ENCODE assay signal across 9 mouse cellular contexts in genomic region chr15:88468107-88468506, GRCm38 (mm10).
A peak's percentile ranks its signal among the peaks of the same experiment; 100 is the strongest.
DNase-seq lines count a peak whose midpoint lies in the region; ATAC-seq lines count a peak whose summit lies in the region.
"Had no signal": no experiment of that assay in that cellular context is flagged by ENCODE, and none has a peak within 500 bp of the region (broad histone marks: within the 10 kb centered on the region; RNA-seq: fewer than 3 reads in every experiment).

No protein-coding gene starts in this region.

- H3K4me2 ChIP-seq in forebrain, embryonic 13.5 days: no peak overlapping the region
- H3K4me2 ChIP-seq in kidney, embryonic 15.5 days: no peak overlapping the region
- no peak overlapping the region for H3K4me2 ChIP-seq in midbrain, embryonic 12.5 days (replicated peaks)
- no peak overlapping the region for H3K4me2 ChIP-seq in liver, embryonic 11.5 days

- peak overlapping the region; percentile 57 for H3K27ac ChIP-seq in forebrain, embryonic 13.5 days
- no peak overlapping the region for H3K27ac ChIP-seq in kidney, embryonic 15.5 days
- H3K27ac ChIP-seq in midbrain, embryonic 12.5 days (replicated peaks): no peak overlapping the region
- no peak overlapping the region for H3K27ac ChIP-seq in liver, embryonic 11.5 days (ENCODE audit: low read depth, low read length)
- no peak overlapping the region for H3K27ac ChIP-seq in heart, embryonic 10.5 days
- H3K27ac ChIP-seq: macrophage had no signal

- H3K9ac ChIP-seq in forebrain, embryonic 13.5 days: no peak overlapping the region
- no peak overlapping the region for H3K9ac ChIP-seq in kidney, embryonic 15.5 days
- no peak overlapping the region for H3K9ac ChIP-seq in midbrain, embryonic 12.5 days (replicated peaks)
- no peak overlapping the region for H3K9ac ChIP-seq in liver, embryonic 11.5 days (ENCODE audit: low read depth, low read length)

- peaks cover 43% of the 10 kb centered on the region for H3K27me3 ChIP-seq in forebrain, embryonic 13.5 days
- peaks cover 5% of the 10 kb centered on the region; the same call in 1 of the 2 replicates for H3K27me3 ChIP-seq in kidney, embryonic 15.5 days
- peaks cover 17% of the 10 kb centered on the region for H3K27me3 ChIP-seq in midbrain, embryonic 12.5 days
- no peaks in the 10 kb centered on the region for H3K27me3 ChIP-seq in liver, embryonic 11.5 days (replicated peaks; ENCODE audit: control insufficient read depth, insufficient read depth, low read length)
- H3K27me3 ChIP-seq in heart, embryonic 10.5 days (ENCODE audit: insufficient read depth, poor library complexity, severe bottlenecking): no peaks in the 10 kb centered on the region; the same call in 1 of the 2 replicates

- no peaks in the 10 kb centered on the region for H3K36me3 ChIP-seq in forebrain, embryonic 13.5 days (ENCODE audit: poor library complexity, severe bottlenecking)
- H3K36me3 ChIP-seq in kidney, embryonic 15.5 days: no peaks in the 10 kb centered on the region
- H3K36me3 ChIP-seq in midbrain, embryonic 12.5 days: no peaks in the 10 kb centered on the region
- H3K36me3 ChIP-seq in liver, embryonic 11.5 days (ENCODE audit: control insufficient read depth, insufficient read depth, low read length): no peaks in the 10 kb centered on the region
- H3K36me3 ChIP-seq in heart, embryonic 10.5 days: no peaks in the 10 kb centered on the region

- no peaks in the 10 kb centered on the region for H3K9me3 ChIP-seq in forebrain, embryonic 13.5 days (replicated peaks)
- H3K9me3 ChIP-seq in kidney, embryonic 15.5 days (replicated peaks): no peaks in the 10 kb centered on the region
- H3K9me3 ChIP-seq in midbrain, embryonic 12.5 days: no peaks in the 10 kb centered on the region
- H3K9me3 ChIP-seq in liver, embryonic 11.5 days (ENCODE audit: control insufficient read depth, low read length): no peaks in the 10 kb centered on the region
- no peaks in the 10 kb centered on the region for H3K9me3 ChIP-seq in heart, embryonic 10.5 days

- 4% methylated on average over 12 of the region's 12 CpGs for WGBS in forebrain, embryonic 13.5 days
- 34% methylated on average over 12 of the region's 12 CpGs for WGBS in kidney, embryonic 15.5 days
- WGBS in midbrain, embryonic 12.5 days: 11% methylated on average over 12 of the region's 12 CpGs
- 76% methylated on average over 12 of the region's 12 CpGs for WGBS in liver, embryonic 11.5 days
- WGBS in heart, embryonic 10.5 days: 66% methylated on average over 12 of the region's 12 CpGs

- ATAC-seq in forebrain, embryonic 13.5 days: peak; percentile 94
- peak; percentile 85 for ATAC-seq in kidney, embryonic 15.5 days (replicated peaks; ENCODE audit: low FRiP score)
- ATAC-seq in midbrain, embryonic 12.5 days (ENCODE audit: low FRiP score, low read depth): peak; percentile 74; the same call in 1 of the 2 replicates
- no peak for ATAC-seq in liver, embryonic 11.5 days (replicated peaks; ENCODE audit: low FRiP score)
- no peak for ATAC-seq in monocyte, adult 5-6 weeks (replicated peaks; ENCODE audit: insufficient number of reproducible peaks, low FRiP score, low TSS enrichment, poor library complexity, severe bottlenecking)

- no peak overlapping the region for H3K4me3 ChIP-seq in forebrain, embryonic 13.5 days
- H3K4me3 ChIP-seq in kidney, embryonic 15.5 days (replicated peaks): no peak overlapping the region
- no peak overlapping the region for H3K4me3 ChIP-seq in midbrain, embryonic 12.5 days
- no peak overlapping the region for H3K4me3 ChIP-seq in liver, embryonic 11.5 days (ENCODE audit: low read depth, low read length)
- H3K4me3 ChIP-seq in heart, embryonic 10.5 days: no peak overlapping the region

- peaks cover 39% of the 10 kb centered on the region for H3K4me1 ChIP-seq in forebrain, embryonic 13.5 days
- H3K4me1 ChIP-seq in kidney, embryonic 15.5 days: peaks cover 9% of the 10 kb centered on the region; the same call in 1 of the 2 replicates
- peaks cover 15% of the 10 kb centered on the region for H3K4me1 ChIP-seq in midbrain, embryonic 12.5 days
- no peaks in the 10 kb centered on the region for H3K4me1 ChIP-seq in liver, embryonic 11.5 days (replicated peaks; ENCODE audit: control insufficient read depth, insufficient read depth, low read length)
- no peaks in the 10 kb centered on the region for H3K4me1 ChIP-seq in heart, embryonic 10.5 days

- DNase-seq in cerebellum, postnatal 25 days: peak; percentile 43 to 61
- DNase-seq in liver, embryonic 11.5 days (ENCODE audit: low spot score): no peak
- no peak for DNase-seq in heart, embryonic 10.5 days (ENCODE audit: low spot score)
- no peak for DNase-seq in gastrocnemius, postnatal 10 days

Comparison
In these comparisons a context has a peak if more than half of its experiments do, and no peak if none do; other contexts are left out.
1. DNase-seq: peak in cerebellum, postnatal 25 days (2 of 2); none in liver, embryonic 11.5 days (single experiment), heart, embryonic 10.5 days (single experiment) and gastrocnemius, postnatal 10 days (single experiment).
2. ATAC-seq: peak in forebrain, embryonic 13.5 days (single experiment), kidney, embryonic 15.5 days (single experiment) and midbrain, embryonic 12.5 days (single experiment); none in liver, embryonic 11.5 days (single experiment) and monocyte, adult 5-6 weeks (single experiment).